Mouse (Mus musculus): Measurements from ENCODE around the gene B3gnt3. TPM values are rescaled to one million over a fixed set of nuclear protein-coding genes. Genes with fewer than 3 reads are reported as not detected.

Gene B3gnt3
- polyA plus RNA-seq, 1 experiment from 2014 or later = 0.36 TPM

DNA sequence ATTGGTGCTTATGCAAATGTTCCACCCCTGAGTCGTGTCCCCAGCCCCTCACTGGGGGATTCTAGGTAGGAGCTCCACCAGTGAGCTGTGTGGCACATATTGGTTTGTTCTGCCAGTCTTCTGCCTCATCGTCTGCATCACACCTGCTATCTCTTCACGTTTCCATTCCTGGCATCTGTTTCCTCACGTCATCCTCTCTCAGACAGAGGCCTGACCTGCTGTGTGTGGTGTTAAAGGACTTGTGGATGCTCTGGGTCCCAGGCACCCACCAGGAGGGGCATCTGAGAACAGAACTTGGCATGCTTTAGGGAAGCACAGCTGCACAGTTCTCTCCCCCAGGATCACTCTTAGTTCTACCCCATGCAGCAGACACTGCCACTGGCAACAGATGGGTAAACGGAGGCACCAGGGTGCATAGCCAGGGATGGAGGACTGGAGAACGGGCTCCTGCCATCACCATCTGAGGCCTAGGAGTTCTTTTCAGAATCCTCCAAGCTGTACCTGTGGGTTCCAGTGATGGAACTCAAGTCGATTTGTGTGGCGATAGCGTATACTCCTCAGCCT, 26.1 kb downstream of the B3gnt3 start:
- 26% methylated on average over 9 of the region's 9 CpGs for WGBS
- Histone ChIP-seq H3K9ac (0 out of 2 replicates have a peak overlapping the region, but pooled peaks have one; percentile 85), H3K27ac (no peak overlapping the region), H3K4me3 (replicated peaks) (peak overlapping the region; percentile 71), H3K4me1 (peaks cover 28% of the 10 kb centered on the region), H3K4me2 (peak overlapping the region; percentile 95), H3K36me3 (replicated peaks) (no peaks in the 10 kb centered on the region), H3K9me3 (no peaks in the 10 kb centered on the region), H3K27me3 (peaks cover 68% of the 10 kb centered on the region)
- ATAC-seq (ENCODE audit: low FRiP score) = no peak

DNA sequence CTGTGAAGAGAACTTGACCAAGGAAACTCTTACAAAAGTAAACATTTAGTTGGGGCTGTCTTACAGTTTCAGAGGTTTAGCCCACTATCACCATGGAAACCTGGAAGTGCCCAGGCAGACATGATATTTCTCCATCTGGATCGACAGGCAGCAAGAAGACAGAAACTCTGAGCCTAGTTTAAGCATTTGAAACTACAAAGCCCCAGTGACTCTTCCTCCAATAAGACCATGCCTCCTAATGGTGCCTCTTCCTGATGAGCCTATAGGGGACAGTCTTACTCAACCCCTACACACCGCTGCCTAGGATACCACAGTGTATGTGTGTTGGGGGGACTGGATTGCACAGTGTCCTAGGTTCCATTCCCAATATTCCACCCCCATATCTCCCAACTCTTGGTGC, 27.5 kb downstream of the B3gnt3 start:
- Histone ChIP-seq H3K4me2 (no peak overlapping the region), H3K9me3 (no peaks in the 10 kb centered on the region), H3K27me3 (peaks cover 67% of the 10 kb centered on the region), H3K9ac (no peak overlapping the region), H3K27ac (no peak overlapping the region), H3K4me3 (replicated peaks) (no peak overlapping the region), H3K4me1 (peaks cover 29% of the 10 kb centered on the region), H3K36me3 (replicated peaks) (no peaks in the 10 kb centered on the region)
- ATAC-seq (ENCODE audit: low FRiP score) = no peak
- WGBS = 73% methylated on average over 2 of the region's 2 CpGs

DNA sequence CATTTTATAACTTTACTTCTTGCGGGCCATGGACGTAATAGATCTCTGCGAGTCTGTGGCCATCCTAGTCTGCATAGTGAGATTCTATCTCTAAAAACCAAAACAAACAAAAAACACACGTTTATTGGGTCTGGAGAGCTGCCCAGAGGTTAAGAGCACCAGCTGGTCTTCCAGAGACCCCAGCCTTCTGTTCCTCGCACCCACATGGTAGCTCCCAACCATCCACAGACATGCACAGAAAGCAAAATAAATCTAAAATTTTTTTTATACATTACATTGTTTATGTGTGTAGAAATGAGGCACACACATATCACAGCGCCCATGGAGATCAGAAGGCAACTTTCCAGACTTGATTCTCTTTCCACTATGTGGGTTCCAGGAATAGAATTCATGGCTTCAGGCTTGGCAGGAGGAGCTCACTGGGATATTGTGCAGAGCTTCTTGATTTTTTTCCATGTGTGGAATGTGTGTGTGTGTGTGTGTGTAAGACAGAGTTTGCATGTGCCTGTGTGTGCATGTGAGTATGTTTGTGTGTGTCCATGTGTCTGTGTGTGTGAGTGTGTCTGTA, 29.3 kb downstream of the B3gnt3 start:
- no peak overlapping the region for H3K27ac ChIP-seq
- H3K4me1 ChIP-seq = peaks cover 45% of the 10 kb centered on the region
- peak overlapping the region; percentile 56 for H3K4me3 ChIP-seq (replicated peaks)
- H3K36me3 ChIP-seq (replicated peaks) = no peaks in the 10 kb centered on the region
- peak overlapping the region; percentile 95 for H3K4me2 ChIP-seq
- 66% methylated on average over 6 of the region's 6 CpGs for WGBS
- H3K9ac ChIP-seq = peak overlapping the region; percentile 70; the same call in 1 of the 2 replicates
- peaks cover 65% of the 10 kb centered on the region for H3K27me3 ChIP-seq
- H3K9me3 ChIP-seq = no peaks in the 10 kb centered on the region
- ATAC-seq (ENCODE audit: low FRiP score) = no peak

DNA sequence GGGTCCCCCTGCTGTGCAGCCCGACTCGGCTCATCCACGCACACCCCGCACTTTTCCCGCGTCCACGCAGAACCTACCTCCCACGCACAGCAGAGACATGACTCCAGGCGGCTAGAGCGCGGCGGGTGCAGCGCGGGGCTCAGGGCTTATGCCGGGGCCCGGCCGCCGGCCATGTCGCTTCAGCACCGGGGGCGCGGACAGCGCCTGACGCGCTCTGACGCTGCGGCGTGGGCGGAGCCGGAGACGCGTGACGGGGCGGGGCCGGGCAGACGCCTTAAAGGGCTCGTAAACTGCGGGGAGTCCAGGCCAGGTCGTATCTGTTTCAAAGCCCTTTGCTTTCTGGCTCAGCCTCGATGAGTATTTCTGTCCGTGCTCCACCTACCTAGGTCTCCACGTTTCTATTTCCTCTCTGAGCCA, 30.0 kb downstream of the B3gnt3 start, which contains the start of gene Unc13a:
Gene Unc13a (minus strand): TSS at position 209 of the 417 bp plus-strand sequence.
- Histone ChIP-seq H3K4me3 (replicated peaks) (peak within 1 kb of the TSS; percentile 56), H3K4me1 (peaks cover 49% of the 10 kb centered on the region), H3K27me3 (peaks cover 64% of the 10 kb centered on the region), H3K27ac (peak within 1 kb of the TSS; percentile 70), H3K9ac (peak within 1 kb of the TSS; percentile 70), H3K9me3 (no peaks in the 10 kb centered on the region), H3K36me3 (replicated peaks) (no peaks in the 10 kb centered on the region), H3K4me2 (peak within 1 kb of the TSS; percentile 95)
- WGBS = 0% methylated on average over 41 of the region's 42 CpGs
- ATAC-seq (ENCODE audit: low FRiP score) = peak; percentile 79

DNA sequence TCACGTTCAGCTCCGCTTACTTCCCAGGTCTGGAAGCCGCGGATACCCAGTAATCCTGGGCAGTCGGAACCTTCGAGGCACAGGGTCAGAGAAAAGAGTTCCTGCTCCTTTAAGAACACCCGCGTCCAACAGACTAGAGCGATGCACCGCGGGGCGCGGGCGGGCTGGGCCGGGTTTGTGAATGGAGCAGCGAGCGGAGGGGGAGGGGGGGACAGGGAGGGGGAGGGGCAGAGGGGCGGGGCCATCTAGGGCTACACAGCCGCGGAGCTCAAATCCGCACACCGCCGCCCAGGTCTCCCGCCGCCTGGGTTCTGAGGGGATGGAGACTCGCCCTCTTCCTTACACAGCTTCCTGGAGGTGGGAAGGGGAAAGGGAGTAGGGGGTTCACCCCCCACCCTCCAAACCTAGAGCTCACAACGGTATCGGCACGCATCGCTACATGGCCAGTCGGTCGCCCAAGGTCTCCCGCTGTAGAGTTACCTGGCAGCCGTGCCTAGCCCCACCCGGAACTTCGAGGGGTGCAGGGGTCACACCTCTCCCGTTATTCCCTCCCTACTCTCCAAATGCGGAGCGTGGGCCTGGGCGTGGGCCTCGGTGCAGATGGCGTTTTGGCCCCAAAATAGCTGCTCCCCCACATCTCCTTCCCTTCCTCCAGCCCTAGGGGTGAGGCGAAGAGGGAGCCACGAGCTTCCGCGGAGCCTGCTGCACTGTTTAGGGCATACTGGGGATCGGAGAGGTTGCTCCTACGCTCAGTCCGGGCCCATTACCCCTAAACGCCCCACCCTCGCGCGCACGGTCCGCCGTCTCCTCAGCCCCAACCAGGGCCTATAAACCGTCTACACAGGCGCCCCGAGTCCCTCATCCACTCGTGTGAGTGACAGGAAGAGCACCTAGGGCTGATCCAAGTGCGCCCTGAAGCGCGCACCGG, 30.7 kb downstream of the B3gnt3 start:
- H3K4me1 ChIP-seq = peaks cover 47% of the 10 kb centered on the region
- H3K9ac ChIP-seq = peak overlapping the region; percentile 70
- H3K27ac ChIP-seq = peak overlapping the region; percentile 70
- peak overlapping the region; percentile 56 for H3K4me3 ChIP-seq (replicated peaks)
- H3K27me3 ChIP-seq = peaks cover 64% of the 10 kb centered on the region
- H3K9me3 ChIP-seq = no peaks in the 10 kb centered on the region
- under 1% methylated on average over 55 of the region's 64 CpGs for WGBS
- ATAC-seq (ENCODE audit: low FRiP score) = peak; percentile 73
- H3K36me3 ChIP-seq (replicated peaks) = no peaks in the 10 kb centered on the region
- H3K4me2 ChIP-seq = peak overlapping the region; percentile 95

DNA sequence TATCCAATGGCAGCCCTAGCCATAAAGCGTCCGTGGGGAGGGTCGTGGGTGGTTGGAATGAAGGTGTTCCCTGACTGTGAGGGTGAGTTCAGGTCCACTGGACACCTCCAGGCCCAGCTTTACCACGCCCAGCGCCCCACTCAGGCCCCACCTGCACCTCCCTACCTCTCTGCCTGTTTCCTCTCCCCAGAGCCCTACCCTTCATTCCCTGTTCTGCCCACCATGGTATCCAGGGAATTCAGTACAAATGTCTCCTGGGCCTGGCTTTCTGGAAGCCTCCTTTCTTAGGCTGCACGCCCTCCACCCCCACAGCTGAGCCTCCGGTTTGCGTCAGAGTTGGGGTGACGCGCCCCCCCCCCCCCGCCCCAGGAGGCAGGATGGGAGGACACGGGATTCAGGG, 31.4 kb downstream of the B3gnt3 start:
- peak; percentile 13 for ATAC-seq (ENCODE audit: low FRiP score)
- Histone ChIP-seq H3K9me3 (no peaks in the 10 kb centered on the region), H3K9ac (peak overlapping the region; percentile 70), H3K4me2 (peak overlapping the region; percentile 95), H3K36me3 (replicated peaks) (no peaks in the 10 kb centered on the region), H3K27me3 (peaks cover 59% of the 10 kb centered on the region), H3K27ac (peak overlapping the region; percentile 70), H3K4me1 (peaks cover 51% of the 10 kb centered on the region), H3K4me3 (replicated peaks) (peak overlapping the region; percentile 56)
- WGBS = 7% methylated on average over 11 of the region's 12 CpGs

DNA sequence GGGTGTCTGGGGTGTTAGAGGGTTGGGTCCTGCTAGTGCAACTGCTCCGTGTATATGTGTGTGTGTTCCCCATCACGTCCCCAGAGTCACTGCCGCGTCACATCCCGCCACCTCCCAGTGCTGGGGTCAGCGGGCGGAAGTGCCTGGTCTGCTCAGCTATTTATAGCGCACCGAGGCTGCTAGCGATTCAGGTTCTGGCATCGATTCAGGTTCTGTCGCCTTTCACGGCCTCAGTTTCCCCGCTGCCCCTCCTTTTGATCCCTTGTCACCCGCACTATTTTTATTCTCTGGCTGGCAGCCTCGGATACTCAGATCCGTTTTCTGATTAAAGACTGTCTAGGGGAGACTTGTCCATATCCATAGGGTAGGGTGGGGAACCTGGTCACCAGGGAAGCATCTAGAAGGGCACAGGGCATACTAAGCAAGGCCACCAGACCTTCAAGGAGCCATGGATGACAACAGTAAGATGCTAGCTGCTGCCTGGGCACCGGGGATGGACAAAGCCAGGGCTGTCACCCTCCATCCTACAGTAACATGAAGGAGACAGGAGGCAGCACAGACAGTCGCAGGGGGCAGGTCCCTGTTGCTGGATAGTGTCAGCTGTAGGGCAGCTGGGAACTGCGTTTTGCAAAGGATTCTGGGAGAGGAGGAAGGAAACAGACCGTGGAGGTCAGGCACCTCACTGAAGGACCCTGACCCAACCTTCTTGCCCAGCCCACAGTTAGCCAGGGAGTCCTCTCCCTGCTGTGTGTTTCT, 33.2 kb downstream of the B3gnt3 start:
- H3K4me3 ChIP-seq (replicated peaks) = no peak overlapping the region; the same call in 1 of the 2 replicates
- H3K9ac ChIP-seq = no peak overlapping the region; the same call in 1 of the 2 replicates
- no peaks in the 10 kb centered on the region for H3K9me3 ChIP-seq
- H3K27me3 ChIP-seq = peaks cover 62% of the 10 kb centered on the region
- H3K36me3 ChIP-seq (replicated peaks) = 0 out of 2 replicates have a peak, but pooled peaks cover 5% of the 10 kb centered on the region
- ATAC-seq (ENCODE audit: low FRiP score) = no peak
- no peak overlapping the region for H3K27ac ChIP-seq
- 7% methylated on average over 21 of the region's 21 CpGs for WGBS
- peaks cover 56% of the 10 kb centered on the region for H3K4me1 ChIP-seq
- peak overlapping the region; percentile 30 for H3K4me2 ChIP-seq

DNA sequence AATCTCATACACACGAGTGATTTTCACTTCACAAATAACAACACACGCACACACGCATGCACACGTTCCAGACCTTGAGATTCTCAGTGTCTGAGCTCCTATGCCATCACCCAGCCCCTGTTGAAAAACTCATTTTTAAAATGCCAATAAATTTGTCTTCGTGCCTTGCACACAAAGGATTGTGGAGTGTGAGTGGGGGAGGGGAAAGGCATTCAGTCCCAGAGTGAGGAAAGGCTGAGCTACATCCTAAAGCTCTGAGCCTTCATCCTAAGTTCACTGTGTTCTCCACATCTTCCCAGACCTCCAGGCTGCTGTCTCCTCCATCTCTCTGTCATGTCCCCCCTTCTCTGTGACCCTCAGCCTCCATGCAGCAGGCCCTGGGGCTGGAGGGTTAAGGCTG, 34.3 kb downstream of the B3gnt3 start:
- WGBS = 51% methylated on average over 5 of the region's 5 CpGs
- Histone ChIP-seq H3K36me3 (replicated peaks) (peaks cover 15% of the 10 kb centered on the region; the same call in 1 of the 2 replicates), H3K4me3 (replicated peaks) (no peak overlapping the region), H3K4me1 (peaks cover 56% of the 10 kb centered on the region), H3K27ac (peak overlapping the region; percentile 51), H3K27me3 (peaks cover 62% of the 10 kb centered on the region), H3K4me2 (0 out of 2 replicates have a peak overlapping the region, but pooled peaks have one; percentile 30), H3K9me3 (no peaks in the 10 kb centered on the region), H3K9ac (peak overlapping the region; percentile 39; the same call in 1 of the 2 replicates)
- no peak for ATAC-seq (ENCODE audit: low FRiP score)

DNA sequence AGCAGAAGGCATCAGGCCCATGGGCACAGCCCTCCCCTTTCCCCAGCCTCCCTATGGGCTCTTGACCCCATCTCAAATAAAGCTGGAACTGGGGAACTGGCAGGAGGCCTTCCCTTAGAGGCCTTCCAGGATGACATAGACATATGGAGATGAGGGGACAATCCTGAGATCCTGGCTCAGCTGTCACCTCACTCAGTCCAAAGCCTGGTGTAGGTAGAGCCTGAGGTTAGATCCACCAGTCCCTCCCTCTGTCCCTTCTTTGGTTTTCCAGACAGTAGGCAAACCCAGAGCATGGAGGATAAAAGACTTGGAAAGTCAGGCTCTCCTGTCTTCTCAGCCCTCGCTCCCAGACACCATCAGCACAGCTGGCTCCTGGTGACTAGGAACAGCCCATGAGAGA, 34.7 kb downstream of the B3gnt3 start:
- WGBS = 27% methylated on average over 1 of the region's 1 CpGs
- H3K4me1 ChIP-seq = peaks cover 52% of the 10 kb centered on the region
- ATAC-seq (ENCODE audit: low FRiP score) = no peak
- H3K27me3 ChIP-seq = peaks cover 66% of the 10 kb centered on the region
- no peak overlapping the region for H3K4me2 ChIP-seq
- peak overlapping the region; percentile 51 for H3K27ac ChIP-seq
- H3K9ac ChIP-seq = no peak overlapping the region
- H3K36me3 ChIP-seq (replicated peaks) = peaks cover 16% of the 10 kb centered on the region; the same call in 1 of the 2 replicates
- H3K9me3 ChIP-seq = no peaks in the 10 kb centered on the region
- H3K4me3 ChIP-seq (replicated peaks) = no peak overlapping the region

DNA sequence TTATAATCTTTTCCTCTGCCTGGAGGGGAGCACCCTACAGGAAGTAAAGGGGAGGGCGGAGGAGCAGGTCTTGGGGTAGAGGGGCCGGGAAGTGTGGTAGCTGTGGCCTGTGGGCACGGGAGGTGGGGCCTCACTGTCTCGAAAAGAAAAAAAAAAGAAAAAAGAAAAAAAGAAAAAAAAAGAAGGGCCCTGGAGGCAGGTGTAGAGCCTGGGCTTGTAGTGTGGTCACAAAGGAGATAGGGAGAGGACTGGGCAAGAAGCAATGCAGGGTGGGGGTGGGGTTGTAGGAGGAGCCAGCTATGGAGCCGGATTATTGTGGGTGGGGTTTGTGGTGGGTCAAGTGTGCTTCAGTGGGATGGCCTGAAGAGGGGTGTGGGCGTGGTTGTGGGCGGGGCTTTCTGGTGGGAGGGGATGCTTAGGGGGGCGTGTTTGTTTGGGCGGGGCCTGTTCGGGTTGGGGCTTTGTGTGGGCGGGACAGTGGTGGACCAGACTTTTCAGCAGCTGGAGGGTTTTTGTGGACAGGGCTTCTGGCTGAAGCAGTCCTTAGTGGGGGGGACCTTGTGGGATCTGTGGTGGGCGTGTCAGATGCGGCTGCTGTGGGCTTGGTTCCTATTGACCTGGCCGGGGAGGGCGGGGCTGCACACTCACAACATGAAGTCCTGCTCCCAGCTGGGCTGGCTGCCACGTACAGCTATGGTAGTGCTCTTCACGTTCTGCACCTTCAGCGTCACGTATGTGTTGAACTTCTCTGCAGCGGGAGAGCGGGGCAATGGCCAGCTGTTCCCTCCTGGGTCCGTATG, 36.1 kb downstream of the B3gnt3 start:
- ATAC-seq (ENCODE audit: low FRiP score) = peak; percentile 66

More for the DNA sequence above, 36.1 kb downstream of the B3gnt3 start:
- Histone ChIP-seq H3K27ac (no peak overlapping the region), H3K9ac (no peak overlapping the region), H3K36me3 (replicated peaks) (peaks cover 16% of the 10 kb centered on the region; the same call in 1 of the 2 replicates), H3K4me1 (peaks cover 49% of the 10 kb centered on the region), H3K4me2 (peak overlapping the region; percentile 40), H3K9me3 (no peaks in the 10 kb centered on the region), H3K4me3 (replicated peaks) (peak overlapping the region; percentile 20), H3K27me3 (peaks cover 76% of the 10 kb centered on the region)
- WGBS = 3% methylated on average over 21 of the region's 22 CpGs
